Mouse (Mus musculus) frontal cortex, postnatal 36 days (tissue): ENCODE measurements around the gene Tpte.

ENCODE experiments used
- DNase-seq, 2 experiments: peaks; one replicate each; pipeline ENCODE4 v3.0.0; 2022; ENCODE audit warnings: low spot score in 2 of 2

The Tpte gene

GRCm38 (mm10) chr8:22376903-22377302 is 93.7 kb downstream of the Tpte start:
- DNase-seq, result no peak

- peak in 1 of 2 experiments; percentile 36 for DNase-seq
Observed at GRCm38 (mm10) chr8:22380934-22381333, 97.7 kb downstream of the Tpte start.

GRCm38 (mm10) chr8:22382824-22383595 is 99.8 kb downstream of the Tpte start:
- no peak for DNase-seq

- DNase-seq, result no peak
Observed at GRCm38 (mm10) chr8:22385158-22385557, 101.9 kb downstream of the Tpte start.

- no peak for DNase-seq
Observed at GRCm38 (mm10) chr8:22389874-22390273, 106.6 kb downstream of the Tpte start.

- DNase-seq, result no peak
Observed at GRCm38 (mm10) chr8:22390766-22391463, 107.7 kb downstream of the Tpte start.

GRCm38 (mm10) chr8:22394471-22394870 is 111.2 kb downstream of the Tpte start:
- DNase-seq, result no peak

- no peak for DNase-seq
Observed at GRCm38 (mm10) chr8:22395256-22395655, 112.0 kb downstream of the Tpte start.

GRCm38 (mm10) chr8:22397811-22398141 is 114.5 kb downstream of the Tpte start:
- DNase-seq, result no peak

- peak; percentile 83 to 84 for DNase-seq
Observed at GRCm38 (mm10) chr8:22398142-22398951, 115.1 kb downstream of the Tpte start, which contains the start of gene Slc25a15. Slc25a15 (minus strand) TSS chr8:22398597.

GRCm38 (mm10) chr8:22399285-22399880 is 116.1 kb downstream of the Tpte start:
- no peak for DNase-seq

GRCm38 (mm10) chr8:22400593-22400992 is 117.4 kb downstream of the Tpte start:
- no peak for DNase-seq

GRCm38 (mm10) chr8:22403235-22403634 is 120.0 kb downstream of the Tpte start:
- no peak for DNase-seq

- DNase-seq, result no peak
Observed at GRCm38 (mm10) chr8:22405733-22406132, 122.5 kb downstream of the Tpte start.

- no peak for DNase-seq
Observed at GRCm38 (mm10) chr8:22410688-22411281, 127.5 kb downstream of the Tpte start.

GRCm38 (mm10) chr8:22411282-22411702 is 128.1 kb downstream of the Tpte start, which contains the start of gene Mrps31:
Mrps31 (plus strand) TSS chr8:22411361.
- DNase-seq, result peak; percentile 88 to 92

- no peak for DNase-seq
Observed at GRCm38 (mm10) chr8:22411971-22412370, 128.7 kb downstream of the Tpte start.
